Mouse (Mus musculus) heart, adult 2 months (tissue): ENCODE measurements at regions not wholly inside any gene's neighbourhood (a gene's known extent, or its start where the extent isn't known, plus 50 kb on each side); places are given as distances from the start of the nearest gene placed in this dataset.

Source experiments
- CTCF ChIP-seq: fragments of 200-600 bp; IDR thresholded peaks from 2 replicates; pipeline ENCODE4 v1.8.1; 2022; ENCODE audit warnings: antibody characterized with exemption, mild to moderate bottlenecking, moderate library complexity
- EP300 ChIP-seq: fragments of 200-500 bp; IDR thresholded peaks from 2 replicates; pipeline ENCODE4 v1.6.1; 2011; ENCODE audit warnings: low read depth, low read length, control low read depth; ENCODE audit not compliant: insufficient read depth
- POLR2A ChIP-seq: fragments of 200-500 bp; IDR thresholded peaks from 2 replicates; pipeline ENCODE4 v1.6.1; 2011; ENCODE audit warnings: mild to moderate bottlenecking, low read depth, low read length, control low read depth; ENCODE audit not compliant: insufficient read depth

GRCm38 (mm10) chr16:76600131-76600530, 226.5 kb upstream of the Nrip1 start:
- no peak for TF ChIP-seq CTCF
- TF ChIP-seq POLR2A, result no peak
- TF ChIP-seq EP300, result no peak
